Mouse (Mus musculus) 3T3-L1 (cell line): Measurements from ENCODE around the gene Sash1.

Experiments used
- DNase-seq: peaks from one replicate; pipeline ENCODE4 v3.0.0-alpha.2; 2015; ENCODE audit warnings: low read depth, low spot score

Sash1 gene

DNA sequence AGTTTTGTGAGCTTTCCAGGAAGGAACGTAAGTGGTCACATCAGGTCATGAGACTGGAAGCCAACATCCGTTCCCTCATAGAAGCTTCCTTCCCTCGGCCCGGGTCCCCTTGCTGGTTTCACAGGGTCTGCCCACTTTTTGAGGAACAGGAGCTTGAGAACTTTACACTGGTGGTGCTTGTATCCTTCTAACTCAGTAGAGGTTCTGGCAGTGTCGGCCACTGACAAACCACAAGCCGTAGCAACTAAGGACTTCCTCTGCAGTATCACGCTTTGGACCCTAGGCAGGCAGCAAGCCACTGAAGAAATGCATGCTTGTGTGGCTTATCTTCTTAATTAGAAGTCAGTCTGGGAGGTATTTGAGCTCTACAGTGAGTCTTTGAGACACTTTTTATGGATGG, 126.6 kb downstream of the Sash1 start:
- no peak for DNase-seq

DNA sequence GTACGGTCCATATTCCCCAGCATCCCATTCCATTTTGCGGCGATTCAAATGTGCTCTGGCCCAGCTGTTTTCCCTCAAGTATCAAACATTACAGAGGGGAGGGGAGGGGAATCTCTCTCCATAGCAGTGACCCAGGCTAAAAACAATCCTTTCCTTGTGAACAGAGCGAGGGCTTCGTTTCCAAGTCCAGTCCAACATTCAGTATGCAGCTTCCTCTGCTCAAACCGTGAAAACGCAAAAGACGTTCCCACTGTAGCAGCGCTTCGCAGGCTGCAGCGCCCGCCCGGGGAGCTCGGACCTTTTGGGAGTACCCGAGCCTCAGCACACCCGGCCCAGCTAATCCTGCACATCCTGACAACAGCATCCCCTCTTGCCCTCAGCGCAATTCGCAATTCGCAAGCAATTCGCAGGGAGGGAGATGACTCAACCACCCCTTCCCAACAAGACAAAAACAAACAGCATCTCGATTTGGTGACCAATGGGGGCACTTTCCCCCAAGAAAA, 128.4 kb downstream of the Sash1 start:
- no peak for DNase-seq

DNA sequence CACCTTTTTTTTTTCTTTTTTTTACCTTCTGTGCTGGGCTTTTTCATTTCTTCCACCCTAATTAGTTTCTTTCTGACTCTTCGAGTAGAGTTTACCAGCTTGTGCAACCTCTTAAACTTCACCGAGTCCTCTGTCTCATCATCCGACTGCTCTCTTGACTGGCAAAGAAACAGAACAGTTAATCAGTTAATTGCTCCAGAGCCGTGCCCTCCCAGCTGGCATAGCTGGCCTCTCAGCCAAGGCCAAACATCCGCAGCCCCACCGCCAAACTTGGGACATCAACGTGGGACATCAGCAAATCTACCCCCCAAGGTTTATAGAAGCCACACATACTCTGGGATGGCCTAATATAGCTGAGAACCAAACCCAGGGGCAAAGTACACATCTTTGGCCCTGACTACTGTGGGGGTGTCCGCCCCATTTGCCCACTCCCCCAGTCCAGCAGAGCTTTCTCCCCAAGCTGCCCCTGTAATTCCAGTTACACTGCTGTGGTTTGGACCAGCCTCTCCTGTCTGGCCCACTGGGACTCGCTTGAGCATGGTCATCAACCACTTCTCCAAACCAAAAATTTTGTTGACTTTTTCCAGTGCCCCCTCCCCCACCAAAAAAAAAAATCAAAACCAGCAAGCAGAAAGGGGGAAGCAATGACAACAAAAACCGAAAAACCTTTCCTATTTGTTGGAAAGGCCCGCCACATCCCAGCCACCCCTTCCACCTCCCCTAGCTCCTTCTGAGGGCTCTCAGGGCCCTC, 129.1 kb downstream of the Sash1 start:
- DNase-seq, result no peak

DNA sequence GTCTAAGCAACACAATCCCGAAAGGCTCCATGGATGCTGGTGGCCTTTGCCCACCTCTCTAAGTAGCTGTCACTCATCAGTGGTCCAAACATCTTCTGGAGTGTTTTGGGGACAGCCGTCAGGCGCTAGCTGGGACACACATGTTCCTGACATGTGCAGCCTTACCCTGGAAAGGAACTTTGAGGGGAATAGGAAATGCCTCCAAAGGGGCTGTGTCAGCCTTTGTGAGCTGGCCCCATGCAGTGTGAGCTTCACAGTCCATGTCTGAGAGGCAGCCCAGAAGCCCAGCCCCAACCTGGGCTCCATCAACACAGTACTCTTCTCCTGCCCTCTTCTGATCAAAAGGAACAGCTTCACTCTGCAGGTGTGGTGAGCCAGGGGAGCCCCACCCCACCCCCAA, 132.5 kb downstream of the Sash1 start:
- DNase-seq, result no peak

DNA sequence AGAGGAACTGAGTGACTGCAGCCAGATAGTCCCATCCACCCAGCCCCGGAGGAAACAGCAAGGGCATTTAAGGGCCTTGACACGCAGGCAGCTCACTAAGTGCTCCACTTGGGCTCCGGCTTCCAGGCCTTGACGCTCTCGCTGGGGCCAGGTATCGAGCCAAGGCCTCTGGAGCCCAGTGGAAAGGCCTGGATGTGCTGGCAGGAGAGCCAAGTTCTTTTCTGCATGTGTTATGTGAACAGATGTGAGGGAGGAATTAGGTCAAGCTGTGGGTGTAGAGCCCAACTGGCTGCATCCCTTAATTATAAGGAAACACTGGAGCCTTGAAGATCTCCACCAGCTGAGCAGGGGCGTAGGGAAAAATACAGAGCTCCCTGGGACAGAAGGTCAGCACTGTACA, 133.4 kb downstream of the Sash1 start:
- DNase-seq, result no peak

DNA sequence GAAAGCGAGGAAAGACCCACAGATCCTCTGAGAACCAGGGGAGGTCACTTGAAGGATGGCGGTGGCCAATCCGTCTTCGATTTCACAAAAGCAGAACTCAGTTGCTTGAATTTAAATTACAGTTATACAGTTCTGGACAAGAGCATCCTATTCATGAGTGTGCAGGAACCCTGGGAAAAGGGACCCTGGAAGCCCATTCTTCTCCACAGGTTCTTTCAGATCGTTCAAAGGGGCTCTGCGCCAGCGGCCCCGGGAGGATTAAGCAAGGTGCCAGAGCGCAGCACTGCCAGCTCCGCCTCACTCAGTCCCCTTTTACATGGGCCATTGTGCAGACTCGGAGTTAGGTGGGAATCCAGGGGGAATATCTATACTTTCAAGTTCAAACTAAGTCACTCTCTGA, 136.3 kb downstream of the Sash1 start:
- DNase-seq, result no peak

DNA sequence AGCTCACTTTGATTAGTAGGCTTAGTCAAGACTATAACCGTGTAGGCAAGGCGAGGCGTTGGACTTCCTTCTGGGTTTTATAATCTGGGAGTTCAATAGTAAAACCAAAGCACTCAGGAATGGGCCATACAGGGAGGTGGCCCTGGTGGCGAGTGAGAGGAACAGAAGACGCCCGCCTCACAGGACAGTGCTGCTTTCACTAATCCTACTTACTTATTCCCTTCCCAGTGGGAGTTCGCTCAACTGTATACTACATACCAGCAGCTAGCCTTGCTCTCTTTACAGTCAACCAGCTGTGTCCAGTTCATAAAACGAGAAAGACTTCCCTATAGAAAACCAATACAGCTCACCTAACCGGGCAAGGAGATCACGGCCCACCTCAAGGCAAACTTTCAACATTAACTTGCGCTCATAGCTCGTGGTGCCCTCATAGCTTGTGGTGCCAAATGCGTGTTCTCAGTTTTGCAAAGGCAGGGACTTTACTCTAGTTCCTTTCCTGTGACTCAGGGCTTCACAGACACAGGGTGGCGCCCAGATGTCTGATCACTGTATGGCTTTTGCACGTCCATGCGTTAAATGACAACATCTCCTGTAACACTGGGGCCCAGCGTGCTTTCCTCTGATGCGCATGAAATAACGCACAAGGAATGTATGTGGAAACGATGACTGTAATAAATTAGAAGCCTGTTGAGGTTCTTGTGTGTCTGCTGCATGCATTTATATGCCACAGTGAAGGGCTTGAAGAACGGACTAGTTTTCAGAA, 138.2 kb downstream of the Sash1 start:
- DNase-seq, result peak; percentile 75

DNA sequence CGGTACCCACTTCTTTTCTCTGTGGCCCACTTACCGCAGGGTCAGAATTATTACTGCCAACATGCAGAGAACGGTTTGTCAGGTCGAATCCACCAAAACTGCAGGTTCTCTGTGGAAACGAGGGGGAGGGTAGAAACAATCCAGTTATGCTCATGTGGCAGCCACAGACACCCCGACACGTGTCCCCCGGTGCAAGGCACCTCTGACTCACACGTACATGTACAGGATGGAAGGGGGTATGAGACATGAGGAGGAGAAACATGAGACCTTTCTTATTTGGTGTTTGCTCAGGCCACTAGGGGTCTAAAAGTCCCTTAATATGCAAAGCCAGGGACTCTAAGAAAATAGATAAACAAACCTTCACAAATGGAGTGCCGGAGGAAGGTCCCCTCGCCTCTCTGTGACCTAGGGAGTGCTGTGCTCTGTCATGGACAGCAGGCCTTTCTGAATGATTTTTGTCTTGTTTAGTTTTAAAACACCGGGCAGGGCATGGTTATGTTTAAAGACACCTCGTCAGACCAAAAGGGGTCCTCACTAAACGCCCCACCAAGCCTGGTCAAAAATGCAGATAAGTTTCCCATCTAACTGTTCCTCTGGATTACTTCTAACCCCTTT, 139.7 kb downstream of the Sash1 start:
- peak; percentile 14 for DNase-seq

DNA sequence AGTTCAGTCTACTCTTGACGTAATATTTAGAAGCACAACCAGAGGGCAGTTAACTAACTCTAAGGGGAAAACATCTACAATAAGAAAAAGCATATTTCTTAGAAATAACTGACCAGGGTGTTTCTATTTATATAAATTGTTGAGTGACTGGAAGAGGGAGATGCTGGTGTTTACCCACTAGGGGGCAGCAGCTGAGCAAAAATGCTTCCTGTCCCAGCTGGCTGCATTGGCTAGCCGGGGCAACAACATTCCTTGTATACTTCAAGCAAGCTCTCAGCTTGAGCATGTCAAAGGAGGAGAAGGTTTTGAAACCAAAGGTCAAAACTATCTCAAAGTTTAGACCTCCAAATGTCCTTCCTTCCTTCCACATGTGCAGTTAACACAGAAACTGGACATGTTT, 143.0 kb downstream of the Sash1 start:
- peak; percentile 87 for DNase-seq

DNA sequence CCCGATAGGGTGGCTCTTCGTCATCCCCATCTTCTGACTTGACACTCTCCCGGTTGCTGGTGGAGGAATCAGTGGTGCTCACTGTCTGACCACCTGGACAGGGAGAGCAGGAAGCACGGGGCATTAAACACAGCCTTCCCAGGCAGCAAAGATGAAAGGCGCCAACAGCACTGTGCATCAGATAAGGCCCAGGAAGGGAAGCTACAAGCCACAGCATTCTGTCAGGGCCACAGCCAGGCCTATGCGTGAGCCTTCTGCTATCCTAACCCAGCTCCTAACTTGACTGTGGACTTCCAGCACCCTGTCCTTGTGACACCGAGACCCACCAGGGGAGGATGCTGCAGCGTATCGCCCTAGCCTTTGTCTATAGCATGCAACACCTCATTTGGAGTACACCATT, 144.4 kb downstream of the Sash1 start:
- no peak for DNase-seq

DNA sequence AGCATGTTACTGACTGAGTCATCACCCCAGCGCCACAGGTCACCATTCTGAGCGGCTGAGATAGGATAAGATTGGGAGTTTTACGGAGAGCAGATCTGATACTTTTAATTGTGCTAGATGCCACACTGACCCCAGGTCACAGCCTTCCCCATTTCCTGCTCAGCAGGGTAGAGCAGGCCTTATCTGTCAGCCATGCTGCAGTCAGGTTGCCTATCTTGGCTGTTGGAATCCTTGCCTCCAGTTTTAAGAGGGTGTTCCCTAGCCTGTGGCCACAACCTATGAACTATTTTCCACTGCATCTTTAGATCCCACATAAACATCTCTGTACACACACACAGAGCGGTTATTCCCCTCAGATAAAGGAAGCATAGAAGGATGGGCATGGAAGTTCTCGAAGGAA, 145.1 kb downstream of the Sash1 start:
- no peak for DNase-seq

DNA sequence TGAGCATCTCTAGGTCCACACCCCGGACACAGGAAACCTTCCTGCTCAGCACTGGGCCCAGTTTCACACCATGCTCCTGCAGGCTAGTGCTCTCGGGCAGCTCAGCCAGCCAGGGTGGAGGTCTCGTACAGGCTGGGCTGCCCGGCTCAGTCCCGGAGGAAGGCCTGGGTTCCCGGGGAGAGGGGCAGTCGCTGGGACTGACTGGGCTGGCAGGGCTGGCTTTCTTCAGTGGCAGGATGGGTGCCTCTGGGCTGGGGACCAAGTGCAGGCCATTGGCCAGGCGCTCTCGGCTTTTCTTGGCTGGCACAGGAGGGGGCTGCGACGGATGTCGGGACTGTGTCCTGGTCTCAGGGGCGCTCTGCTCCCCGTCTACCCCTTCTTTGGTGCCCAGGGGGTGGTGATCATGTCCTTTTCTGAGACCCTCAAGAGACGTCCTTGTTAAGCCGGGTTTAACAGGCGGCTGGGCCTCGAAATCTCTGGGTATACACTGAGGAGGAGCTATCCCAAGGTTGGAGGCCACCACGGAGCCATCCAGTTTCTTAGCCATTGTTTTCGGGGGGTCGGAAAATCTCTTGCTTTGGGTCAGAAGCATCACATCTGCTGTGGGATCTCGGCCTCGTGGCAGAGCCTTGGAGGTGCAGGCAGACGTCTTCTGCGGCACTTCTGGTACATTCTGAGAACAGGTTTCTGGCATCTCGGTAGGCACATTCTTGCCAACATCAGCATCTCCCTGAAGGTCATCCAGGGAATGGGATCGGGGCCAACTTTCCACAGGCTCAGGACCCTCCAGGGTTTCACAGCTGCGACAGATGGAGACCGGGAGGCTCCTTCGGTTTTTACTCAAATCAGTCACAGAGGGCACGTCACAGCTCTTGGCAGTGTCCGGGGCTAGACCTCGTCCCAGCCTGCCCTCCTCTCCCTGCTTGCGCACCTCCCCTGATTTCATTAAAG, 156.2 kb downstream of the Sash1 start:
- DNase-seq, result no peak

DNA sequence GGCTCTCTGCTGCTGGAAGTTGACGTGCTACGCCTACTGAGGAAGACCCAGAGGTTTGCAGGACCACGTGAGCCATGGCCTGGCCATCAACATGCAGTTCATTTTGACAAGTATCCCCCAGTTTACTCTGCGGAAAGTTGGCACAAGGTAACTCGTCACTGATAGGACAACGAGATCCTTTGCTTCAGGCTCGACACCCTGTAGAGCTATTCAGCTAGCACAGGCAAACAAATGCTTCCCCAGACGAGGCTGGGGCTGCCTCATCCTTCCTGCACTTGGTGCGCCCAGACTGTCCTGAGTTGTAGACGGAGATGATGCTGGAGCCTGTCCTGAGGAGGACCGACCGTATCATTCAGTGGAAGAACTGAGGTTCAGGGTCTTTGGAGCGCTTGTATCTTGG, 166.5 kb downstream of the Sash1 start:
- no peak for DNase-seq

DNA sequence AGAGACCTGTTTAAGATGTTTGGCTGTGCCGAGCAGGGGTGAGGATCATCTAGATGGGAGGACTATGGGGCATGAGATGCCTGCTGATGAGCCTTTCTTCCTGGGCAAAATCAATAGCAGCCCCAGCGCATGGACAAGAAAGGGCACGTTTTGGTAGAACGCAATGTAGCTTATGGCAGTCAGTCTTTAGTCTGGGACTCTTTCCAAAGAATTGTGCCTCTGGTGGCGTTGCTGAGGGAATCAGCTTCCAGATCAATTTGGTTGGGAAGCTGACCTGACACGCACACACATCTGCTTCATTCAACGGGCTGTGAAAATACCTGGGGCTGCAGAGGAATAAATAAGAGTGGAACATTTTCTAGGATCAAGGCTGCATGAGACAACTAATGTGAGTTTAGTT, 167.0 kb downstream of the Sash1 start:
- no peak for DNase-seq

DNA sequence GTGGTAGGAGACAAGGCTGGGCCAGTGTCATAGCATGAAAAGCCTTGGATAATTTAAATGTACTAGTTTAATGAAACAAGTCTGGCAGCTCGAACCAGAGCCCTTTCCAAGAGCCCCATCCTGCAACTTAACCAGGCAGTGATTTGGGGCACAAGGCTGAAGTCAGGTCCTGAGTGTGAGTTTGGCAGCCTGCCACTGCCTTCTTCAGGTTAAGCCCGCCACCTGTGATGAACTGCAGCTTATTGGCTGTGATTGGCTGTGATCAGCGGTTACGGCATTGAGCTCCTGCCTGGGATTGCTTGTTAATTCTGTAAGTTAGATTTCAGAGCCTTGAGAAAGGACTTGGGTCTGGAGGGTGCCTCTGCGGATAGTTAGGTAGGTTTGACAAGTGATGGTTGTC, 168.7 kb downstream of the Sash1 start:
- DNase-seq, result no peak

DNA sequence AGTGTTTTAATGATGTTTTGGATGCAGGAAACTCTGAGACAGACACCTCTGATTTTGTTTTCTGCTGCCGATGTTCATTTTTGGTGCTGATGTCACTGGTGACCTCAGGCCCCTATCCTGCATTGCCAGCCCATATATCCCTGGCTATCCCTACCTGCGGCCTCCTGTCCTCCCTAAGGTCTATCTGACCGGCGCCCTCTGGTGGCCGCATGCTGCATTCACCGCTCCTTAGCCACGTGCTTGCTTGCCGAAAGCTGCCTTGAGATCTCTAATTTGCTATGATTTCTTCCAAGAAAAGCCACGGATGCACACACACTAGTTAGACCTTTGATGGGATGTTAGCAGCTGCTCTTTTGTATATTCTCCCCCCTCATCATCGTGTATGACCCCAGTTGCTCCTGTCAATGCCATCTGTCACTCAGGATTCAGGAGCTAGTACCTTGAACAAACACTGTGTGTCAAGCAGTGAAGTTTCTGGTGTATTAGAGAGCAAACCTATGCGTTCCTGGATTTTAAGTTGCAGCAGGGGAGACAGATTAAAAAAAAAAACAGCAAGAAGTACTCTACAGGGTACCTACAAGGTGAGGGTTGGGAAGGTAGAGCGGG, 170.1 kb downstream of the Sash1 start:
- DNase-seq, result peak; percentile 84

DNA sequence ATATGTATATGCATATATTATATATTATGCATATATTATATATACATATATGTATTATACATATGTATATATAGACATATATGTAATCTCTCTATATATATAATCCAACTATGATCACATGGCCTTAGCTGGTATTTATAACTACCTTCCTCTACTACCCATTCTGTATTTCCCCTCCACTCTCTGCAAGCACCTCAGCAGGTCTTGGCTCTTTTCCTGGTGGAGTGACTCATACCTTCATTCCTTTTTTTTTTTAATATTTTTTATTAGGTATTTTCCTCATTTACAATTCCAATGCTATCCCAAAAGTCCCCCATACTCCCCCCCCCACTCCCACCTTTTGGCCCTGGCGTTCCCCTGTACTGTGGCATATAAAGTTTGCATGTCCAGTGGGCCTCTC, 189.2 kb downstream of the Sash1 start:
- DNase-seq, result peak; percentile 52

DNA sequence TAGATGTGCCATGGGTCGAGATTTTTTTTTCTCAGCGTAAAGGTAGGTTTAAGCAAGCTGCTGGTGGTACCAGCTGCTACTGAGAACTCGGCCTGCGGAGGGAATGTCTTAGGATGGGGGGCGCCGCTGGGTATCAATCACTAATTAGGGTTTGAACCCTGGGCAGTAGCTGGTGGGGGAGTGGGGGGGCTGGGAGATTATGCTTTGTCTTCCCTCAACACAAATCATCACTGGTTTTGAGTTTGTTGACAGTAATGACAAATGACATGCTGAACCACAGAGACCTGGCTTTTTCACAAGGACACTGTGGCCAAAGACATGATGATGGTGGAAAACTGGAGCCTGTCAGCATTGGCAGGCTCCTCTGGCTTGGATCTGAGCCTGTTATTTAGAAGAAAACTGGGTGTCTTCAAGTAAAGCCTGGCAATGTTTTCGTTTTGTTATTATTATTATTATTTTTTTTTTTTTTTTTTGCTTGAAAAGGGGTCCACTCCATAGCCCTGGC, 191.8 kb downstream of the Sash1 start:
- no peak for DNase-seq

DNA sequence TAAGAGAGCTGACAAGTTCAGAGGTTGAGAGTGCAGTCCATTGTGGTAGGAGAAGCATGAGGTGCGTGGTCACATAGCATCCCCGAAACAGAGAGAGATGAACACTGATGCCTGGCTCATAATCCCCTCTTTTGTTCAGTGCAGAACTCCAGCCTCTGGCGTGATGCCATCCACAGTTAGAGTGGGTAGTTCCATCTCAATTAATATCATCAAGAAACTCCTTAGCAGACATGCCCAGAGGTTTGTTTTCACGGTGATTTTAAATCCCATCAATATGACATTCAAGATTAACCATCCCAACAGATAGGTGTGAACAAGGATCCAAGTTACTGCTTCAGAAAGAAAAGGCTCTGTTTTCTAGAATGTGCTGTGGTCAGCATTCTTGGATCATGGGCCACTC, 192.3 kb downstream of the Sash1 start:
- DNase-seq, result no peak

DNA sequence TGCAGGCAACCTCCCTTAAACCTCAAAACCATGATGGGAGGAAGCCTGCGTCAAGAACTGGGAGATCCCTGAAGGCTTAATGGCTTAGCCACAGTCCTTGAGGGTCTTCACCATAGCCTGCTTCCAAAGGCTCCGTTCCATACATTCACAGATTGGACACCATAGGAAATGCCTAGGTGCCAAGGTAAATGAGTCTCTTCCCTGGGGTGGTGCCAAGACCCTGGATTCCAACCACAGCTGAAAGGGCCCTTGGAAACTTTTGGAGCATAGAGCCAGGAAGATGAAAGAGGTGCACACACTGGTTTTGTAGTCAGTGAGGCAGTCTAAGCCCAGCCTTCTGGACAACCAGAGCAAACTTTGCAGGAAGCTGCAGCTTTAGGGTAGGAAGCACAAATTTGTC, 193.3 kb downstream of the Sash1 start:
- no peak for DNase-seq

DNA sequence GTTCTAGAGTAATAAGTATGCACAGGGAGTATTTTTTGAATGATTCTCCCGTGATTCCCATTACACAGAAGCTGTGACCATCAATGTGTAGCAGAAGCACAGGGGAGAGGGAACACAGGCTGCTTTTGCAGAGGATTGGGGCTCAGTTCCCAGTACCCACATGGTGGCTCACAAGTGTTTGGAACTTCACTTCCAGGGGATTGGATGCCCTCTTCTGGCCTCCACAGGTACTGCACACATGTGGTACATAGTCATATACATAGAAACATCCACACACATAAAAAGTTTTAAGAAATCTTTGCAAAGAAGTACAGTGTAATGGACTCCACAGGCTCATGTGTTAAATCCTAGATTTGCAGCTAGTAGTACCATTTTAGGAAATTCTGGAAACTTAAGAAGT, 199.7 kb downstream of the Sash1 start:
- no peak for DNase-seq
